Mouse (Mus musculus) heart, adult 8-10 months (tissue): Measurements from ENCODE around the gene Asap3. TPM values are rescaled to one million over a fixed set of nuclear protein-coding genes. Genes with fewer than 3 reads are reported as not detected.

Source experiments
- DNase-seq: peaks from one replicate; pipeline ENCODE4 v3.0.0; 2022; ENCODE audit warnings: low spot score
- total RNA-seq, 4 experiments: library from RNA; stranded (reverse); gene quantifications; 2 replicates each; pipeline ENCODE4 v1.2.4; 2022

Asap3 gene
- total RNA-seq, 4 experiments from 2014 or later = 6.8 to 12.6 (median 9.1) TPM

- DNase-seq = no peak
These were observed 43.1 kb downstream of the Asap3 start for GRCm38 (mm10) chr4:136249332-136249647.

GRCm38 (mm10) chr4:136249780-136250179 lies 43.6 kb downstream of the Asap3 start:
- no peak for DNase-seq

GRCm38 (mm10) chr4:136255919-136256318 lies 49.8 kb downstream of the Asap3 start:
- no peak for DNase-seq

DNA sequence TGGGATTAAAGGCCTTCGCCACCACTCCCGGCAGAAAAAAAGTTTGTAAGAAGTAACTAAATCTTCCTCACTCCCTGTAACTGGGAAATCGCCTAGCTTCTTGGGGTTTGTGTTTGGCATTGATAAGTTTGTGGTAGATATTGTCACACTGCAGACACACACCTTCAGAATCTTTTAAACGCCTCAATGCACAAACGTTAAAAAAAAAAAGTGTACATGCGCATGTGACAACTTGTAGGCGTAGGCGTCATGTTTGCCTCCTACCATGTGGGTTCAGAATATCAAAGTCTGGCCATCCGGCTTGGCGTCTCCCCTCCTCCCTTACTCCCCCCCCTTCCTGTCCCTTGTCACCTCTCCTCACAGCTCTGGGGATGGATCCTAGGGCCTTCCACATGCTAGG lies 50.5 kb downstream of the Asap3 start:
- DNase-seq = no peak

DNA sequence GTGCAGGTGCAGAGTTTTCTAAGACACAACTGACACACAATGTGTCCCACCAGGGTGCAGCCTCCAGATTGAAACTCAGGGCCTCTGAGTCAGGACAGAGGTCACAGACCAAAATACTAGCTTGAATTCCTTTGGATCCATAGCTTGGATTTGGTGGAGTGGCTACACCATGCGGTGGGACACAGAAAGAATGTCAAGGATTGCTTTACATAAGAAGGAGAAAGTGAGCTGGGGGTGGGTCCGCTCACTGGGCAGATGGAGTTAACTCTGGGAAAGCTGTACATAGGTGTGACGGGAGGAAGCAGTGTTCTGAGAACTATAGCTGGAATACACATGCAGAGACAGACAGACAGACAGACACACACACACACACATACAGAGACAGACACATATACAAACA lies 53.8 kb downstream of the Asap3 start:
- DNase-seq = no peak

DNA sequence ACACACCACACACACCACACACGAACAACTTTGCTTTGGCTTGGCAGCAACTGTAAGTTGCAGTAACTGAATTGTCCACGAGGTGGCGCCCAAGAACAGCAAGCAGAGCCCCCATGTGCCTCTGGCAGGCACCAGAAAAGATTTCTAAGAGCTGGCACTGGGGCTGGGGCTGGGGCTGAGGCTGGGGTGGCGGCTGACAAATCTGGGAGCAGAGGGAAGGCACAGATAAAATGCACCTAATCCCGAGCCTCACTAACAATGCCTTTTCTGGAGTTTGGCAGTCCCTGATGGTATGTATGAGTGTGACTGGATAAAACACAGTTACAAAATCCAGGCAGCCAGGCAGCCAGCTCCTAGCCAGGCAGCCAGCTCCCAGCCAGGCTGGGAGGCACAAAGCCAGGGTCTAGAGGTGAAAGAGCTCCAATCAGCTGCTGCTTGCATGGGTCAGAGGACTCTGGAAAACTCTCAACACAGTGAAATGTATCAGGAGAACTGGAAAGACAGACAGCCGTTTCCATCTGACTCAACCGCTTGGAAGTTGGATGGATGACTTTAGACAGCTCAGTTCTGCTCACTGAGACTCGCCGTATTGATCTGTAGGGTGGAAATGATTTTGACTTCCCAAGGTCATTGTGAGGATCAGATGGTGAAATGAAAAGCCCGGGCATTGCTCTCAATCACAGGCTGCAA lies 54.5 kb downstream of the Asap3 start:
- DNase-seq = peak; percentile 83

GRCm38 (mm10) chr4:136261912-136262311 lies 55.7 kb downstream of the Asap3 start:
- DNase-seq = no peak

GRCm38 (mm10) chr4:136263555-136263954 lies 57.4 kb downstream of the Asap3 start:
- no peak for DNase-seq

DNA sequence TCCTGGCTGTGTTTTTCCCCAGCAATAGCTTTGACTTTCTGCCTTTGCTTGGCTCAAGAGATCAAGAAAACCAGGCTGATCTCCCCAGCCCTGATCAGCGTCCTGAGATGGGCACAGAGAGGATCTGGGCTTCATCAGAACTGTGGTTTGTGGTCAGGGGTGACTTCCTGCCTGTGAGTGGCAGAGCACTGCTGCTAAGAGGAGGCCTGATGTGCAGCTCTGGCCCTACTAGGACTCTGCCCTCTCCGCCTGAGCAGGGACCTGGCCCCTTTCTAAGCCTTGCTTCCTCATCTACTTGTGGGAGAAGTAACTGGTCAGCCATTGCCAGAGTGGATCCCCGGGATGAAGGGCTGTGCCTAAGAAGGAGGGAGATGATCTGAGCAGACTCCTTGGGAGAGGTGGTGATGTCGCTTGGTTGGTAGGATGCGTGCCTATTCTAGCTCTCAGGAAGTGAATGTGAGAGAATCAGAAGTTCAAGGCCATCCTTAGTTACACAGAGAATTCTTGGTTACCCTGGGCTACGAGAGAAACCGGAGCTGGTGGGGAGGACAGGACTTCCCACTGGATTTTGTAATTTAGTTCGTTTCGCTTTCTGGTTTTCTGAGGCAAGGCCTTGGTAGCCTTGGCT lies 60.7 kb downstream of the Asap3 start:
- no peak for DNase-seq

DNA sequence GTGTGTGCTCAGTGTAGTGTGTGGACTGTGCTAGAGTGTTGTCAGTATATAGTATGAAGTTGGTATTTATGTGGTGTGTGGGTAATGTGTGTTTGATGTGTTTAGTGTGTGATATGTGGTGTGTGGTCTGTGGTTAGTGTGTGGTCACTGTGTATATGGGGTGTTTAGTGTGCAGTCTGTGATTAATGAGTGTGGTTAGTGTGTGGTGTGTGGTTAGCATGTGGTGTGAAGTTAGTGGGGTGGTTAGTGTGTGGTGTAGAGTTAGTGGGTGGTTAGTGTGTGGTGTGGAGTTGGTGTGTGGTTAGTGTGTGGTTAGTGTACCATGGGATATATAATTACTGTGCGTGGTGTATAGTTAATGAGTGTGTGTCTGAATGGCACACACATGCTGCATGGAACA lies 62.7 kb downstream of the Asap3 start:
- no peak for DNase-seq

GRCm38 (mm10) chr4:136270648-136271047 lies 64.5 kb downstream of the Asap3 start:
- no peak for DNase-seq

- DNase-seq = no peak
These were observed 74.9 kb downstream of the Asap3 start for GRCm38 (mm10) chr4:136281097-136281496.

- DNase-seq = no peak
These were observed 75.4 kb downstream of the Asap3 start for GRCm38 (mm10) chr4:136281611-136282010.

DNA sequence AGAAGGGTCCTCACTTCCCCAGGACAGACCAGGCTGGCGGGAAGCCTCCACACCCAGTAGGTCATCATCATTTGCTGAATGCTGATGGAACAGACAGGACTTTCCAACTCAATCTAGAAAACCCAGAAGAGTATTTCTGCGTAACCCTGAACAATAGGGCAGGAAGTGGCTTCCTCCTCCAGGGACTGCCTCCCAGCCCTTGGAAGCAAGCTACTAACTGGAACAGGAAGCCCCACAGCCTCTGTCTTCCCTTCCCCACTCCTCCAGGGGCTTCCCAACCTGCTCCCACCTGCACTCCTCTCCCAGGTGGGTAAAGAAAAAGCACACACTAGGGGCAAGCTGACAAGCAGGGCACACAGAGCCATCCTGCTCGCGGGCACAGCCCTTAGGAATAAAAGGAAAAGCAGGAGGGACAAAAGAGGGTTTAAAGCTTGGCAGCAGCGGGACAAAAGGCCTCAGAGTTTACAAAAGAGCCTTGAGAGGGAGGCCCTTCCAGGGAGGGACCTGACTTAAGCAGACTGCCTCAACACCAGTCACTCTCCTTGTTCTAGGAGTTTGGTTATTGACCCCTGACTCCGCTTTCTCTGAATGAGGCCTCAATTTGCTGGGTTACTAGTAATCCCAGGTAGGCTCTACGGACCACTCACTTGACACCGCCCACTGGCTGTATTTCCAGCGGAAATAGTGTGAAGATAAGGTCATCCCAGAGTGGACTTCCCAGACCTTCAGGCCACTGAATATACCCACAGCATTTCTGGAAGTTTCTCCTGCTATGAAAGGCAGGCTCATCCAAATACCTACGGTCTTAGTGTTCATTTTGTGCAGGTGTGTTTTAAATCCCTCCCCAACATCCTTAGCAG lies 76.7 kb downstream of the Asap3 start:
- DNase-seq = peak; percentile 76

GRCm38 (mm10) chr4:136283783-136284182 lies 77.6 kb downstream of the Asap3 start:
- DNase-seq = no peak

DNA sequence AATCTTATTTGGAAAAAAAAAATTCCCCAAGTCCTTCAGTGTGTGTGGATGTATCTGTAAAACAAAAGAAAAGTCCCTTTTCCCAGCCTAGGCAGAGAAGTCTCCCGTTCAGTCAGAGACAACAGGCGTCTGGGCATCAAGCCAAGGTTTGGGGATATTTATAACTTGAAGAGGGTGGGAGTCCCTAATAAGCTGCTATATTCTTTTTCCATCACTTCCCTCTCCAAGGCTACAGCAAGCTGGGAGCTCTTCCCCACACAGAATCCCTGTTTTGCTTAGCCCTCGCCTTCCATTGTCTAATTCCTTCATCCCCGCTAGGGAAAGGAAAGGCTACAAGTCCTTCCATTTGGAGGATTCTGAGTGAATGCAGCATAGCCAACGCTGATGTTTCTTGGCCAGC lies 78.3 kb downstream of the Asap3 start, which contains the start of gene Zfp46:
Gene Zfp46 (plus strand): TSS at position 229 of the 400 bp plus-strand sequence.
- DNase-seq = peak; percentile 95

DNA sequence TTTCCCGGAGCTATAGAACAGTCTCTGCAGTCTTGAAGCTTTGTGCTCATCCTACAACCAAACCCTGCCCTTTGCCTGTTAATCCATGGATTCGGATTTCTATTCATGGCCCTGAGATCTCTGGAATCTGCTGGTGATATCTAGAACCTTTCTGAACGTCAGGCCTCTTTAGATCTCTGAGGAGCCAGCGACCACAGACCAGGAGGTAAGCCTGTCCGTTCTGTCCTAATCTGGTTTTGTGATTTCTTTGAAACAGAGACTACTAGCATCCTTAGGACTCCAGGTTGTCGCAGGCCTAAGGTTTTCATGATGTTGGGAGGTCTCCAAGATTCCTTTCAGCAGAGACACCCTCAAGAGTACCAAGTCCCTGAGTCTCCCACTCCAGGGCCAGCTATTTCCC lies 78.7 kb downstream of the Asap3 start:
- DNase-seq = peak; percentile 33

GRCm38 (mm10) chr4:136285348-136285810 lies 79.2 kb downstream of the Asap3 start:
- DNase-seq = peak; percentile 97

- peak; percentile 98 for DNase-seq
These were observed 79.7 kb downstream of the Asap3 start for GRCm38 (mm10) chr4:136285811-136286371.

- no peak for DNase-seq
These were observed 84.0 kb downstream of the Asap3 start for GRCm38 (mm10) chr4:136289918-136290780.
